Mouse (Mus musculus): ENCODE data around the gene Tet2. TPM values are rescaled to one million over a fixed set of nuclear protein-coding genes. Genes with fewer than 3 reads are reported as not detected.

The Tet2 gene
- polyA plus RNA-seq, 1 experiment from 2014 or later, result 5.1 TPM

DNA sequence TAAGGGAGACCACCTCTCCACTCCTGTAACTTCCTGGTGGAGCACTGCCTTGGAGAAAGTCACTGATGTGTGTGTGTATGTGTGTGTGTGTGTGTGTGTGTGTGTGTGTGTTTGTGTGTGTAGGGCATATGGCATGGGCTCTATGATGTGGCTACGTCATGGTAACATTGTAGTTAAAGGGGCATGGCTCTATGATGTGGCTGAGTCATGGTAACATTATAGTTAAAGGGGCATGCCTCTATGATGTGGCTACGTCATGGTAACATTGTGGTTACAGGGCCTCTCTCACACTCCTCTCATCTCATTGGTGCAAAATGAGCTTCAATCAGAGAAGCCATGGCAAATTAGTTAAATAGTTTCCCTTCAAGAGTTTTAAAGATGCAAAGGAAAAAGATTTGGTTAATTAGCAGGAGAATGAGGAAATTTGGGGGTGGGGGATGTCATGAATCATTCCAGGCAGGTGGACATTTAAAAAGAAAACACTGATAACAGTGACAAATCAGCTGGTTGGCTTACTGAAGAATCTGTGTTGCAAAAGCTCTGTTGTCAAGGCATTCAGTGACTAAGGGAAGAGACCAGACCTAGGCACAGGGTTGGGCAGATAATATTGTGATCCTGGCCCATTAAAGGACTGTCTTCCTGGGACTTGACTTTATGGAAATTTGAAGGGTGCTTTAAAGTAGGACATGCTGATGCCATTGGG is 18.7 kb upstream of the Tet2 start:
- H3K27me3 ChIP-seq (replicated peaks), result no peaks in the 10 kb centered on the region
- H3K36me3 ChIP-seq, result no peaks in the 10 kb centered on the region
- no peak for ATAC-seq
- H3K9me3 ChIP-seq (replicated peaks), result no peaks in the 10 kb centered on the region
- no peak overlapping the region for H3K4me2 ChIP-seq
- H3K4me1 ChIP-seq, result no peaks in the 10 kb centered on the region
- 44% methylated on average over 2 of the region's 2 CpGs for WGBS (ENCODE audit: insufficient replicate concordance)
- H3K27ac ChIP-seq, result no peak overlapping the region
- no peak overlapping the region for H3K9ac ChIP-seq
- no peak overlapping the region for H3K4me3 ChIP-seq

DNA sequence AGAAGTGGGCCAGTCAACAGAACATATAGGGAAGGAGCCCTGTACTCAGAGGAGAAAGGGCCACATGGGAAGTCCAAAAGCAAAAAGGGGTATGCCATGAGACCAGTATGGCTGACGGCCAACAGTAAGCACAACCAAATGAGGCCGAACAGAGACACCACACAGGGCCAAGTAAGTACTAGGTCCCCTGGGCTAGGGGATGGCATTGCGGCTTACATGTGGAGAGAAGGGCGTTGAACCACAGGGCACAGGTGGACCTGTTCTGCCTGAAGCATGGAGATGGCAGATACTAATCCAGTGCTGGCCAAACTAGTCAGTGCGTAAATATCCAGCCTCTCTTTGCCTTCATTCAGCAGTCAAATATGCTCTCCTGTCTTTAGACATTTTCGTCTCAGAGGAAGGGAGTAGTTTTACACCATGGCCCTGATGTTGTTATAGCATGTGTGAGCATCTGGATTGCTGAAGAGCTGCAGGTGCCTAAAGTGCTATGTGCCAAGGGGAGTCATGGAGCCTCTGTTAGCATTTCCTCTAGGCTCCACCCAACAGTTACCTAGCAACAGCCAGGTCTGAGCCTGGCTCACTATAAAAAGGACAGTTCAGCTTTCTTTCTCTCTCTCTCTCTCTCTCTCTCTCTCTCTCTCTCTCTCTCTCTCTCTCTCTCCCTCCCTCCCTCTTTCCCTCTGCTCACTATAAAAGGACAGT is 14.6 kb upstream of the Tet2 start:
- Histone ChIP-seq H3K27me3 (replicated peaks) (no peaks in the 10 kb centered on the region), H3K4me3 (no peak overlapping the region), H3K4me2 (no peak overlapping the region), H3K36me3 (no peaks in the 10 kb centered on the region), H3K9me3 (replicated peaks) (no peaks in the 10 kb centered on the region), H3K27ac (no peak overlapping the region), H3K9ac (no peak overlapping the region), H3K4me1 (no peaks in the 10 kb centered on the region)
- ATAC-seq, result no peak
- 79% methylated on average over 6 of the region's 6 CpGs for WGBS (ENCODE audit: insufficient replicate concordance)

GRCm38 (mm10) chr3:133557602-133558001 is 12.7 kb upstream of the Tet2 start:
- Histone ChIP-seq H3K9me3 (replicated peaks) (no peaks in the 10 kb centered on the region), H3K27me3 (replicated peaks) (no peaks in the 10 kb centered on the region), H3K9ac (no peak overlapping the region), H3K4me2 (no peak overlapping the region), H3K4me1 (no peaks in the 10 kb centered on the region), H3K36me3 (no peaks in the 10 kb centered on the region), H3K27ac (no peak overlapping the region), H3K4me3 (no peak overlapping the region)
- WGBS (ENCODE audit: insufficient replicate concordance), result 38% methylated on average over 6 of the region's 6 CpGs
- ATAC-seq, result no peak

DNA sequence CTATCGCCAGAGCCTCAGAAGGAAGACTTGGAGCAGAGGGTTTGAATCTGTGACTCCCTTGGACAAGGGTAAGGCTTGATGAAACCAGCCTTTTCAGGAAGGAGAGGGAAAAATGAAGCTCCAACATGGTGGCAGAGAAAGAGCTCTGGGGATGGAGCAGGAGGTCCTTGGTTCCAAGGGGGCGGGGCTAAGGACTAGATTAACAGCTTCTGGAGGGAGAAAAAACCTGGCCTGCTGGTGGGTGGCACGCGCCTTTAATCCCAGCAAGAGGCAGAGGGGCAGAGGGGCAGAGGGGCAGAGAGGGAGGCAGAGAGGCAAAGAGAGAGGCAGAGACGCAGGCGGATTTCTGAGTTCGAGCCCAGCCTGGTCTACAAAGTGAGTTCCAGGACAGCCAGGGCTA is 12.2 kb upstream of the Tet2 start:
- 67% methylated on average over 7 of the region's 7 CpGs for WGBS (ENCODE audit: insufficient replicate concordance)
- H3K4me1 ChIP-seq, result no peaks in the 10 kb centered on the region
- no peak overlapping the region for H3K4me2 ChIP-seq
- H3K27me3 ChIP-seq (replicated peaks), result no peaks in the 10 kb centered on the region
- no peak overlapping the region for H3K4me3 ChIP-seq
- no peaks in the 10 kb centered on the region for H3K9me3 ChIP-seq (replicated peaks)
- no peak for ATAC-seq
- no peaks in the 10 kb centered on the region for H3K36me3 ChIP-seq
- no peak overlapping the region for H3K9ac ChIP-seq
- H3K27ac ChIP-seq, result no peak overlapping the region

DNA sequence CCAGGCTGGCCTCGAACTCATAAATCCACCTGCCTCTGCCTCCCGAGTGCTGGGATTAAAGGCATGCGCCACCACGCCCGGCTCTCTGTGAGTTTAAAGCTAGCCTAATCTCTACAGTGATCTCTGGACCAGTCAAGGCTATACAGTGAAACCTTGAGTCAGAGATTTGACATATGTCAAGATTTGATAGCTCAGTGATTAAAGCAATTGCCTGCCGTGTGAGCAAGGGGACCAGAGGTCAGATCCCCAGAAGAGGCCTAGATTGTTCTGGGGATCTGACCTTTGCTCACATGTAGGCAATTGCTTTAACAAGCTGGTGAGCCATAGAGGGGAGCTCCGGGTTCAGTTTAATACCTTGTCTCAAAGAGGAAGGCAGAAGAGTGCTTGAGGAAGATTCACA is 10.4 kb upstream of the Tet2 start:
- no peak overlapping the region for H3K27ac ChIP-seq
- no peak overlapping the region for H3K4me3 ChIP-seq
- WGBS (ENCODE audit: insufficient replicate concordance), result 68% methylated on average over 7 of the region's 7 CpGs
- no peaks in the 10 kb centered on the region for H3K36me3 ChIP-seq
- H3K4me2 ChIP-seq, result no peak overlapping the region
- H3K27me3 ChIP-seq (replicated peaks), result no peaks in the 10 kb centered on the region
- H3K4me1 ChIP-seq, result no peaks in the 10 kb centered on the region
- no peaks in the 10 kb centered on the region for H3K9me3 ChIP-seq (replicated peaks)
- H3K9ac ChIP-seq, result no peak overlapping the region
- ATAC-seq, result no peak

DNA sequence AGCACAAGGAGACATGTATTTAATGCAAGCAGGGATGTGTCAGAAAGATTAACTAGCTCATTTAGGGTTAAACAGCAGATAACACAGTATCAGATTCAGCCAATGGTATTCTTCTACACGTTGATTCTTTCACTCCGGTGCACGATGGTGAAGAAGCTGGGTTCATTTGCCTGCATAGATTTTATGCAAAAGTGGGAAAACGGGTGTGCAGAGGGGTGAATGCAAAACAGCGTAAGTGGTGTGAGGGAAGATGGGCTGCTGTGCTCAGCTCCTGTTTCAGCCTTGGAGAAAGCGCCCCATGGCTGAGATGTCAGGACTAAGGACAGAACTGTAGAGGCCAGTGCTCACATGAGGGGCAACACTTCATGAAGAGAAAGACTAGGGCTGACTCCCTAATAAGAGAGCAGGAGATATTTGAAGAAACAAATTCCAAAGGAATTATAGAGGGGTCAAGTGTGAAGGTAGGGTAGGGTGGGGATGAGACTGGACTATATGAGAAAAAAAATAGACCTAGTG is 9.7 kb upstream of the Tet2 start:
- Histone ChIP-seq H3K27ac (no peak overlapping the region), H3K4me1 (0 out of 2 replicates have a peak, but pooled peaks cover 3% of the 10 kb centered on the region), H3K36me3 (no peaks in the 10 kb centered on the region), H3K27me3 (replicated peaks) (no peaks in the 10 kb centered on the region), H3K9ac (no peak overlapping the region), H3K4me3 (no peak overlapping the region), H3K9me3 (replicated peaks) (no peaks in the 10 kb centered on the region), H3K4me2 (no peak overlapping the region)
- 68% methylated on average over 6 of the region's 6 CpGs for WGBS (ENCODE audit: insufficient replicate concordance)
- no peak for ATAC-seq

GRCm38 (mm10) chr3:133554092-133554491 is 9.2 kb upstream of the Tet2 start:
- Histone ChIP-seq H3K4me2 (no peak overlapping the region), H3K4me1 (0 out of 2 replicates have a peak, but pooled peaks cover 3% of the 10 kb centered on the region), H3K27me3 (replicated peaks) (no peaks in the 10 kb centered on the region), H3K4me3 (no peak overlapping the region), H3K9ac (no peak overlapping the region), H3K36me3 (no peaks in the 10 kb centered on the region), H3K9me3 (replicated peaks) (no peaks in the 10 kb centered on the region), H3K27ac (no peak overlapping the region)
- ATAC-seq, result no peak
- 74% methylated on average over 4 of the region's 4 CpGs for whole genome bisulfite sequencing (ENCODE audit: insufficient replicate concordance)

DNA sequence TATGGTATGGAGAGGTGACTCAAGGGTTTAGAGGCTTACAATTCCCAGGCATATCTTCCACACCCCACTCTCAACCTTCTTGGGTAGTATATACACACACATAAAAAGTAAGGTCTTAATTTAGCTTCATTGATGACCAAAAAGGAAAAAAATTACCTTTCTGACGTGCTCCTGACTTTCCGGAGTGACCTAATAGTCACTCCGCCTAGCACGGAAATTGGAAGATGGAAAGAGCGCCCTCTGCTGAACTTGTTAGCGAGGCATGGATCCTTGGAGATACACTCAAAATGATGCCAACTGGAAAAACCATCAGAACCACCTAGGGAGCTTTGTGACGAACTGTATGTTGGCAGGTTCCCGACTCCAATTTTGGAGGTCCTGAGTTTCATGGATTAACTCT is 7.0 kb upstream of the Tet2 start:
- 60% methylated on average over 8 of the region's 8 CpGs for WGBS (ENCODE audit: insufficient replicate concordance)
- no peak for ATAC-seq

DNA sequence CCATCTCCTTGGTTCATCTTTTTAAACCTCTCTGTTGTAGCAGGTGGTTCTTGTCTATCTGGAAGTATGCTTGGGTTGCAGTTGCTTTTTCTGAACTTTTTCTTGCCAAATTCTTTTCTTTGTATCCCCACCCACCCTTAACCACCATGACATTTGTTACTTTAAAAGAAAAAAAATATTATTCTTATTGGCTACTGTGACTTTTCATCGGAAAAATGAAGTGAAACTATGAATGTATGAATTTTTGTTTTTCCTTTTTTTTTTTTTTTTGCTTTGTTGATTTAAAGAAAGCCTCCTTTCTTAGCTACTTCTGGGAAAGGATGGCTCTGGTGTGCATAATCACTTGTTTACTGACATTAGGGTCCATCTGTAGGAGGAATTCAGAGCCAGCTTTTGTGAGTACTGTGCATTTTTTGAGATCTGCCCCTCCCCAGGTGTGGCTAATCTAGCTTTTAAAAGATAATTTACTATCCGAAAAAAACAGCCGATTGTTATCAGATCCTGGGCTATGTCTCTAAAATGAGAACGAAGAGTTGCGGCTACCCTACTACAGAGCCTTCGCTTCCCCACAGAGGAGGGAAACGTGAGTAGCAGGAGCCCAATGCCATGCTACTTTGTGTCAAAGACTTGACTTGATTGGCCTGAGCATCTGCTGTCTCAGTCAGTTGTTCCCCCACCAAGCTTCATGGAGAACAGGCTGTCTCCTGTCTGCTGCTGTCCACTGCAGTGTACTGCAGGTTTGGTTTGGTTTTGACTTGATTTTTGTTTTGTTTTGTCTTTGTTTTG is 4.6 kb upstream of the Tet2 start:
- H3K4me1 ChIP-seq, result peaks cover 9% of the 10 kb centered on the region
- no peak for ATAC-seq
- H3K36me3 ChIP-seq, result no peaks in the 10 kb centered on the region
- H3K27me3 ChIP-seq (replicated peaks), result 0 out of 2 replicates have a peak, but pooled peaks cover 4% of the 10 kb centered on the region
- 33% methylated on average over 7 of the region's 7 CpGs for WGBS (ENCODE audit: insufficient replicate concordance)
- no peak overlapping the region for H3K27ac ChIP-seq
- no peak overlapping the region for H3K4me3 ChIP-seq
- no peak overlapping the region for H3K4me2 ChIP-seq
- no peak overlapping the region for H3K9ac ChIP-seq
- no peaks in the 10 kb centered on the region for H3K9me3 ChIP-seq (replicated peaks)

More for the DNA sequence above, 7.0 kb upstream of the Tet2 start:
- Histone ChIP-seq H3K4me1 (0 out of 2 replicates have a peak, but pooled peaks cover 3% of the 10 kb centered on the region), H3K36me3 (no peaks in the 10 kb centered on the region), H3K4me2 (no peak overlapping the region), H3K27me3 (replicated peaks) (no peaks in the 10 kb centered on the region), H3K9ac (no peak overlapping the region), H3K27ac (no peak overlapping the region), H3K9me3 (replicated peaks) (no peaks in the 10 kb centered on the region), H3K4me3 (no peak overlapping the region)

DNA sequence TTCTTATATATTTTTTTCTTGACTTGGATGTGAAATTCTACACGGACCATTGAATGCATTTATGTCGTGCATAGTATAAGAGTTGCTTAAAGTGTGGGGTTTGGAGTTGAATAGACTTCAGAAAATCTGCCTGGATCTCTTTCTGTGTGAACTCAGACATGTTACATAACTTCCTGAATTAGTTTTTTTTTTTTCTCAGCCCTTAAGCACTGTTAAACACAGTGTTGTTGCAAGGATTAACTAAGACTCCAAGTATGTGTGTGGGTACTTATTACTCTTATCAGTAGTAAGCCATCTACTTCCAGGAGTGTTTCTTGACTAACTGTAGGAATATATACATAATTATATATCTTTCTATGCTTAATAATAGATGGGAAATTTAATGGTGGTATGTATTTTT is 3.7 kb upstream of the Tet2 start:
- no peak overlapping the region for H3K9ac ChIP-seq
- ATAC-seq, result no peak
- H3K27me3 ChIP-seq (replicated peaks), result 0 out of 2 replicates have a peak, but pooled peaks cover 6% of the 10 kb centered on the region
- no peak overlapping the region for H3K27ac ChIP-seq
- H3K9me3 ChIP-seq (replicated peaks), result no peaks in the 10 kb centered on the region
- peaks cover 10% of the 10 kb centered on the region for H3K4me1 ChIP-seq
- no peak overlapping the region for H3K4me3 ChIP-seq
- WGBS (ENCODE audit: insufficient replicate concordance), result 64% methylated on average over 2 of the region's 2 CpGs
- no peak overlapping the region for H3K4me2 ChIP-seq
- no peaks in the 10 kb centered on the region for H3K36me3 ChIP-seq

DNA sequence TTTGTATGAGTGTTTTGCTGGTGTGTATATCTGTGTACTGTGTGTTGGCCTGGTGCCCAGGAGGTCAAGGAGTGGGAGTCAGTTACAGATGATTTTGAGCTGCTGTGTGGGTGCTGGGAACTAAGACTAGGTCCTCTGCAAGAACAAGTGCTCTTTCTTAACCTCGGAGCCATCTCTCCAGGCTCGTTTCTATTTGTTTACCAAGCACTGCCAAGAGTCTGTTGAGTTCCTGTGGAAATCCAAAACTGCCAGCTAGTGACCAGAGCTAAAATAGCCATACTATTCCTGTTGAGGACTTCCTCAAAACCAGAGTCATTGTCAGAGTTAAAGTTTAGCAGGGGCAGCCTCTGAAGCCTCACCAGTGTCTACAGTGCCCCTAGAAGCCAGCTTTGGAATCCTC is 1.9 kb upstream of the Tet2 start:
- no peaks in the 10 kb centered on the region for H3K36me3 ChIP-seq
- WGBS (ENCODE audit: insufficient replicate concordance), result 39% methylated on average over 2 of the region's 2 CpGs
- ATAC-seq, result no peak
- H3K9ac ChIP-seq, result no peak overlapping the region
- no peak overlapping the region for H3K4me3 ChIP-seq
- 0 out of 2 replicates have a peak, but pooled peaks cover 6% of the 10 kb centered on the region for H3K27me3 ChIP-seq (replicated peaks)
- H3K27ac ChIP-seq, result no peak overlapping the region
- H3K4me1 ChIP-seq, result peaks cover 20% of the 10 kb centered on the region
- H3K4me2 ChIP-seq, result no peak overlapping the region
- no peaks in the 10 kb centered on the region for H3K9me3 ChIP-seq (replicated peaks)

DNA sequence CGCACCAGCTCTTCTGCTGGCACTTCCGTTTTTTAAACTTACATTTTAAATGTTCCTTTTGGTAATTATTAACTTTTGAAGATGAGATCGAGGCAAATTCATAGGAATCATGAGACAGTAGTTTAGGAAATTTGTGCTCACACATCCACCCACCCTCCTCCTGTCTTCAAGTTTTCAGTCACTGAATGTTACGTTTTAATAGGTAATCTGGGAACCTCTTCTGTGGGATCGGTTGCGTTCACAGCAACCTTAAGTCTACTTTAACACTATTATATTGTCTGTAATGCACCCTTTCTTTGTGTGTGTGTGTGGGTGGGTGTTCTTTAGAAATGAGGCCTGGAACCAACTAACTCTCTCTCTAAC is 346 bp upstream of the Tet2 start:
- no peak for ATAC-seq
- Histone ChIP-seq H3K4me3 (peak overlapping the region; percentile 73), H3K4me2 (peak overlapping the region; percentile 96), H3K36me3 (no peaks in the 10 kb centered on the region), H3K9me3 (replicated peaks) (no peaks in the 10 kb centered on the region), H3K27ac (peak overlapping the region; percentile 14; the same call in 1 of the 2 replicates), H3K27me3 (replicated peaks) (0 out of 2 replicates have a peak, but pooled peaks cover 6% of the 10 kb centered on the region), H3K9ac (no peak overlapping the region; the same call in 1 of the 2 replicates), H3K4me1 (peaks cover 20% of the 10 kb centered on the region)
- 29% methylated on average over 6 of the region's 6 CpGs for WGBS (ENCODE audit: insufficient replicate concordance)

Measured in liver, embryonic 12.5 days (tissue).